Comparison of ENCODE assay signal across 20 mouse cellular contexts in the genomic region with DNA sequence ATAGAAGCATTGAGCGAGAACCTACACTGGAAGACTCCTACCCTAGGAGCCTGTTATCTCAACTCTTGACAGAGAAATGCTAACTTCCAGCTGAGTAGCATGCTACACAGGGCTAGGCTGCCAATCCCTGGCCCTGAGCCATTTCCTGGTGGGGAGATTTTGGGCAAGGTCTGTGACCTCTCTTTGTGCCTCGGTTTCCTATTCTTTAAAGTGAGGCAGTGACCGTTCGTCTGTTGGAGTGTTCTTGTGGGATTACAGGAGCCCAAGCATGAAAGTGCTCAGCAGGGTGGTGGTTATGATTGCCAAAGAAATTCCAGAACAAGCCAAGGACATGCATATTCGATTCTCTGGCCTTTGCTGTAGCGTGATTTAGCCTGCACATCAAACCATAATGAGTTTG. TPM values are rescaled to one million over a fixed set of nuclear protein-coding genes. Genes with fewer than 3 reads are reported as not detected.
DNase-seq lines count a peak whose midpoint lies in the region; ATAC-seq and TF ChIP-seq lines count a peak whose summit lies in the region.
"Had no signal": no experiment of that assay in that cellular context is flagged by ENCODE, and none has a peak within 500 bp of the region (broad histone marks: within the 10 kb centered on the region; RNA-seq: fewer than 3 reads in every experiment).

No protein-coding gene starts in this region.

- no peak overlapping the region for H3K27ac ChIP-seq in midbrain, embryonic 14.5 days (replicated peaks; ENCODE audit: low read depth, low read length)
- H3K27ac ChIP-seq in midbrain, embryonic 16.5 days (ENCODE audit: low read length): no peak overlapping the region
- H3K27ac ChIP-seq in ES-E14 (ENCODE audit: insufficient read depth, low read depth, low read length, poor library complexity, severe bottlenecking): peak overlapping the region; percentile 57; the same call in 1 of the 2 replicates
- H3K27ac ChIP-seq: embryonic facial prominence, embryonic 10.5 days; forebrain, embryonic 15.5 days; heart, embryonic 13.5 days; hindbrain, embryonic 15.5 days had no signal

- H3K36me3 ChIP-seq in midbrain, embryonic 14.5 days (ENCODE audit: control insufficient read depth, insufficient read depth, low read length): no peaks in the 10 kb centered on the region
- no peaks in the 10 kb centered on the region for H3K36me3 ChIP-seq in midbrain, embryonic 16.5 days (ENCODE audit: control insufficient read depth, insufficient read depth, low read length)
- H3K36me3 ChIP-seq in ES-E14 (ENCODE audit: control insufficient read depth, insufficient read depth, low read length, poor library complexity, severe bottlenecking): no peaks in the 10 kb centered on the region; the same call in 1 of the 2 replicates
- H3K36me3 ChIP-seq: embryonic facial prominence, embryonic 10.5 days; forebrain, embryonic 15.5 days; heart, embryonic 13.5 days; hindbrain, embryonic 15.5 days had no signal

- DNase-seq in cerebellum, postnatal 10 days: peak; percentile 50 to 53
- no peak for DNase-seq in cerebellum, adult 9-10 months
- peak; percentile 6 for DNase-seq in midbrain, embryonic 14.5 days
- DNase-seq in ES-E14 (ENCODE audit: low read depth, low spot score) (no peak), R1 (ENCODE audit: low read depth, low spot score) (peak; percentile 59)
- DNase-seq: adrenal gland, adult 8-10 months; cerebellum, adult 8-10 months; gastrocnemius, postnatal 36 days; heart, adult 11 months; heart, postnatal 36 days; kidney, adult 2 months had no signal

- H3K27me3 ChIP-seq in midbrain, embryonic 14.5 days (ENCODE audit: control insufficient read depth, insufficient read depth, low read length): peaks cover 50% of the 10 kb centered on the region
- H3K27me3 ChIP-seq in midbrain, embryonic 16.5 days (ENCODE audit: control insufficient read depth, insufficient read depth, low read depth, low read length): peaks cover 67% of the 10 kb centered on the region

- no peaks in the 10 kb centered on the region for H3K9me3 ChIP-seq in midbrain, embryonic 14.5 days (ENCODE audit: control insufficient read depth, low read length)
- H3K9me3 ChIP-seq in midbrain, embryonic 16.5 days (replicated peaks; ENCODE audit: control insufficient read depth, low read length, poor library complexity, severe bottlenecking): no peaks in the 10 kb centered on the region
- no peaks in the 10 kb centered on the region for H3K9me3 ChIP-seq in ES-E14 (ENCODE audit: control insufficient read depth, insufficient read depth, low read depth, low read length)
- H3K9me3 ChIP-seq: embryonic facial prominence, embryonic 10.5 days; forebrain, embryonic 15.5 days; heart, embryonic 13.5 days; hindbrain, embryonic 15.5 days had no signal

- no peak overlapping the region for H3K4me3 ChIP-seq in midbrain, embryonic 14.5 days (replicated peaks; ENCODE audit: low read depth, low read length)
- H3K4me3 ChIP-seq in midbrain, embryonic 16.5 days (ENCODE audit: low read depth, low read length): no peak overlapping the region
- no peak overlapping the region for H3K4me3 ChIP-seq in ES-E14 (ENCODE audit: insufficient read depth in 1 of 2, low read depth in 1 of 2, low read length in 2 of 2, poor library complexity in 1 of 2, severe bottlenecking in 1 of 2)
- H3K4me3 ChIP-seq: embryonic facial prominence, embryonic 10.5 days; forebrain, embryonic 15.5 days; heart, embryonic 13.5 days; hindbrain, embryonic 15.5 days had no signal

- 20% methylated on average over 6 of the region's 6 CpGs for WGBS in midbrain, embryonic 14.5 days
- 22% methylated on average over 6 of the region's 6 CpGs for WGBS in midbrain, embryonic 16.5 days

- in situ Hi-C loops in ES-E14 (cut with MboI; ENCODE audit: low sequenced_read_pairs in 2 of 2, unreplicated experiment in 2 of 2): no loop called here

- H3K4me2 ChIP-seq in midbrain, embryonic 14.5 days (ENCODE audit: low read length): no peak overlapping the region
- H3K4me2 ChIP-seq in midbrain, embryonic 16.5 days (ENCODE audit: low read length): no peak overlapping the region
- H3K4me2 ChIP-seq: forebrain, embryonic 15.5 days; heart, embryonic 13.5 days; hindbrain, embryonic 15.5 days had no signal

- H3K9ac ChIP-seq in midbrain, embryonic 14.5 days (replicated peaks; ENCODE audit: low read length): no peak overlapping the region
- no peak overlapping the region for H3K9ac ChIP-seq in midbrain, embryonic 16.5 days (ENCODE audit: low read depth, low read length)
- H3K9ac ChIP-seq in ES-E14 (ENCODE audit: insufficient read depth, low read depth, low read length, poor library complexity, severe bottlenecking): no peak overlapping the region
- H3K9ac ChIP-seq: forebrain, embryonic 15.5 days; heart, embryonic 13.5 days; hindbrain, embryonic 15.5 days had no signal

- peaks cover 11% of the 10 kb centered on the region; the same call in 1 of the 2 replicates for H3K4me1 ChIP-seq in midbrain, embryonic 14.5 days (ENCODE audit: control insufficient read depth, insufficient read depth, low read length)
- H3K4me1 ChIP-seq in midbrain, embryonic 16.5 days (ENCODE audit: control insufficient read depth, insufficient read depth, low read length): peaks cover 11% of the 10 kb centered on the region; the same call in 1 of the 2 replicates
- H3K4me1 ChIP-seq in ES-E14 (ENCODE audit: control insufficient read depth in 2 of 2, insufficient read depth in 2 of 2, low read length in 2 of 2, poor library complexity in 1 of 2): peaks cover 16 to 34% of the 10 kb centered on the region in 2 experiments

- no peak for ATAC-seq in midbrain, embryonic 14.5 days (ENCODE audit: low FRiP score, low TSS enrichment)
- no peak for ATAC-seq in midbrain, embryonic 16.5 days
- no peak for ATAC-seq in monocyte, adult 5-6 weeks (replicated peaks; ENCODE audit: insufficient number of reproducible peaks, low FRiP score, low TSS enrichment, poor library complexity, severe bottlenecking)
- no peak for ATAC-seq in CD4-positive, CD25-positive, alpha-beta regulatory T cell, adult 4 months
- ATAC-seq: activated CD4-positive, CD25-positive, alpha-beta regulatory T cell, adult 4 months; forebrain, embryonic 15.5 days; intestine, embryonic 16.5 days had no signal

TF ChIP-seq in ES-E14, 5 proteins besides CTCF, POLR2A, EP300 and RAD21:
- no peak for TF ChIP-seq ZC3H11A (IDR thresholded peaks at IDR 0.05; ENCODE audit: borderline replicate concordance, low read depth, low read length)
- no peak for TF ChIP-seq MAFK (IDR thresholded peaks at IDR 0.05; ENCODE audit: insufficient read depth, low read depth, low read length)
- no peak for TF ChIP-seq ZNF384 (IDR thresholded peaks at IDR 0.05; ENCODE audit: low read depth, low read length)
- no peak for TF ChIP-seq HCFC1 (IDR thresholded peaks at IDR 0.05; ENCODE audit: borderline replicate concordance, insufficient read depth, low read length)
- TF ChIP-seq CHD2 (IDR thresholded peaks at IDR 0.05; ENCODE audit: low read depth, low read length): no peak

RNA-seq across cellular contexts. Expression of gene Notum, which starts 1.8 kb away (rescaled TPM):
- 0.59 and 1.3 TPM in 2 replicates for polyA plus RNA-seq in midbrain, embryonic 14.5 days (2014; fragmentation: Nextera tagmentation; extraction: Ambion mirVana)
- 1.1 and 1.9 TPM in 2 replicates for polyA plus RNA-seq in midbrain, embryonic 16.5 days (2015; fragmentation: Nextera tagmentation; extraction: Ambion mirVana)
- 47.8 and 196 TPM in 2 replicates for total RNA-seq in ES-E14 (2012; rRNA removed)
- not detected in 3 replicates for total RNA-seq in monocyte, adult 5-6 weeks (2017)
- polyA plus RNA-seq in CD4-positive, CD25-positive, alpha-beta regulatory T cell, adult 4 months (2017; shearing (Covaris generic)): not detected
- total RNA-seq: gastrocnemius, postnatal 36 days; heart, postnatal 36 days had no signal
- polyA plus RNA-seq: activated CD4-positive, CD25-positive, alpha-beta regulatory T cell, adult 4 months had no signal

RNA-seq across cellular contexts. Expression of gene Aspscr1, which starts 10.0 kb away (rescaled TPM):
- 136 and 141 TPM in 2 replicates for polyA plus RNA-seq in midbrain, embryonic 14.5 days (2014; fragmentation: Nextera tagmentation; extraction: Ambion mirVana)
- 144 and 145 TPM in 2 replicates for polyA plus RNA-seq in midbrain, embryonic 16.5 days (2015; fragmentation: Nextera tagmentation; extraction: Ambion mirVana)
- total RNA-seq in ES-E14 (2012; rRNA removed): 85.2 and 144 TPM in 2 replicates
- total RNA-seq in monocyte, adult 5-6 weeks (2017): 32.3 to 55.6 TPM (median 50.2 TPM) in 3 replicates
- 100 to 1,000 TPM in 1 of 2 experiments, 10 to 100 TPM in 1; 82.3 to 134 TPM for polyA plus RNA-seq in CD4-positive, CD25-positive, alpha-beta regulatory T cell, adult 4 months (2017; shearing (Covaris generic))

RNA-seq across cellular contexts. Expression of gene Myadml2, which starts 14.8 kb away (rescaled TPM):
- polyA plus RNA-seq in midbrain, embryonic 14.5 days (2014; fragmentation: Nextera tagmentation; extraction: Ambion mirVana): 0.51 and 1.5 TPM in 2 replicates
- 1.1 TPM in 2 replicates for polyA plus RNA-seq in midbrain, embryonic 16.5 days (2015; fragmentation: Nextera tagmentation; extraction: Ambion mirVana)
- total RNA-seq in ES-E14 (2012; rRNA removed): 0.63 TPM in 1 of 2 replicates, not detected in the other
- total RNA-seq in monocyte, adult 5-6 weeks (2017): not detected in 3 replicates
- not detected for polyA plus RNA-seq in CD4-positive, CD25-positive, alpha-beta regulatory T cell, adult 4 months (2017; shearing (Covaris generic))
- polyA plus RNA-seq: activated CD4-positive, CD25-positive, alpha-beta regulatory T cell, adult 4 months; embryonic facial prominence, embryonic 10.5 days; forebrain, embryonic 15.5 days; intestine, embryonic 16.5 days had no signal

RNA-seq across cellular contexts. Expression of gene Pycr1, which starts 19.2 kb away (rescaled TPM):
- polyA plus RNA-seq in midbrain, embryonic 14.5 days (2014; fragmentation: Nextera tagmentation; extraction: Ambion mirVana): 17.0 and 18.5 TPM in 2 replicates
- 18.1 TPM in 2 replicates for polyA plus RNA-seq in midbrain, embryonic 16.5 days (2015; fragmentation: Nextera tagmentation; extraction: Ambion mirVana)
- 19.0 and 19.6 TPM in 2 replicates for total RNA-seq in ES-E14 (2012; rRNA removed)
- 0.57 to 0.58 TPM in 2 of 3 replicates, not detected in the other for total RNA-seq in monocyte, adult 5-6 weeks (2017)
- polyA plus RNA-seq in CD4-positive, CD25-positive, alpha-beta regulatory T cell, adult 4 months (2017; shearing (Covaris generic)): 1 to 10 TPM; 1.5 to 1.8 TPM

RNA-seq across cellular contexts. Expression of gene Mafg, which starts 29.4 kb away (rescaled TPM):
- 37.4 and 42.5 TPM in 2 replicates for polyA plus RNA-seq in midbrain, embryonic 14.5 days (2014; fragmentation: Nextera tagmentation; extraction: Ambion mirVana)
- polyA plus RNA-seq in midbrain, embryonic 16.5 days (2015; fragmentation: Nextera tagmentation; extraction: Ambion mirVana): 37.5 and 39.1 TPM in 2 replicates
- 42.6 and 48.4 TPM in 2 replicates for total RNA-seq in ES-E14 (2012; rRNA removed)
- total RNA-seq in monocyte, adult 5-6 weeks (2017): 28.8 to 34.0 TPM (median 33.8 TPM) in 3 replicates
- polyA plus RNA-seq in CD4-positive, CD25-positive, alpha-beta regulatory T cell, adult 4 months (2017; shearing (Covaris generic)): 10 to 100 TPM; 11.3 to 16.0 TPM

Comparison
In these comparisons a context has a peak if more than half of its experiments do, and no peak if none do; other contexts are left out.
1. DNase-seq: peak in cerebellum, postnatal 10 days (2 of 2), midbrain, embryonic 14.5 days (single experiment) and R1 (single experiment); none in cerebellum, adult 9-10 months (single experiment) and ES-E14 (single experiment).